Mouse (Mus musculus): ENCODE results near the gene Gm20826. TPM values are rescaled to one million over a fixed set of nuclear protein-coding genes. Genes with fewer than 3 reads are reported as not detected.
"Not testable (repeated sequence)": the region's sequence is repeated elsewhere in the genome, so short reads cannot be mapped to it uniquely, and the experiment has no call there.

Gm20826 gene
- not detected in 2 replicates for total RNA-seq (2014; rRNA removed)
- polyA plus RNA-seq (2015; fragmentation: Nextera tagmentation; extraction: Ambion mirVana), result not detected in 2 replicates

DNA sequence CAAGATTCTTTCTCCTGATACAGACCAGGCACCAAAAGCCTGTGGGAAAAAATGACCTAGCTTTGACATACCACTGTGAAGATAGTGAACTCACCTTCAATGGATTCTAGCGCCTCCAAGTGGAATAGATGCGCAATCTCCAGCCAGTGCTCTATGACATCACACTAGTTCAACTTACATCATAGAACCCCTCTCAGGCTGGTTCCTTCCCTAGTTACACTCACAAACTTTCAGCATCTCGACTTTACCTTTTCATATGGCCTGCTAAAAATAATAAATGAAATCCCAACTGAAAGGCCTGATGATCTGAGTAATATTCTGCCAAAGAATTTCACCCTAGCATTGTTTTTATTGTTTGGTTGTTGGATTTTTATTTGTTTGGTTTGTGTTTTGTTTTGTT is at the start of gene Gm20826:
Gene Gm20826, minus strand, starts transcription at position 101 of the 400 bp plus-strand sequence.
- not testable (repeated sequence) for H3K4me3 ChIP-seq (ENCODE audit: low read depth, low read length); H3K27ac ChIP-seq (ENCODE audit: low read depth, low read length); H3K9me3 ChIP-seq (ENCODE audit: low read length); H3K27me3 ChIP-seq (ENCODE audit: insufficient read depth, low read length); H3K4me2 ChIP-seq (ENCODE audit: low read depth); ATAC-seq; H3K36me3 ChIP-seq (ENCODE audit: insufficient read depth); H3K4me1 ChIP-seq (ENCODE audit: insufficient read depth); H3K9ac ChIP-seq; DNase-seq
- WGBS, result no CpG with 5 or more reads among the region's 3 CpGs

Other genes starting within 250 kb of the Gm20826 start
- gene Gm21788, start 233.5 kb downstream of the Gm20826 start, total RNA-seq (2014; rRNA removed), result not detected in 2 replicates
- gene Gm21788, start 233.5 kb downstream of the Gm20826 start, polyA plus RNA-seq (2015; fragmentation: Nextera tagmentation; extraction: Ambion mirVana), result not detected in 2 replicates
- not detected in 2 replicates for gene Gm28576, start 84.5 kb upstream of the Gm20826 start, total RNA-seq (2014; rRNA removed)
- gene Gm28576, start 84.5 kb upstream of the Gm20826 start, polyA plus RNA-seq (2015; fragmentation: Nextera tagmentation; extraction: Ambion mirVana), result not detected in 2 replicates